Mouse (Mus musculus): Measurements from ENCODE around the gene Atp6v1fnb.

DNA sequence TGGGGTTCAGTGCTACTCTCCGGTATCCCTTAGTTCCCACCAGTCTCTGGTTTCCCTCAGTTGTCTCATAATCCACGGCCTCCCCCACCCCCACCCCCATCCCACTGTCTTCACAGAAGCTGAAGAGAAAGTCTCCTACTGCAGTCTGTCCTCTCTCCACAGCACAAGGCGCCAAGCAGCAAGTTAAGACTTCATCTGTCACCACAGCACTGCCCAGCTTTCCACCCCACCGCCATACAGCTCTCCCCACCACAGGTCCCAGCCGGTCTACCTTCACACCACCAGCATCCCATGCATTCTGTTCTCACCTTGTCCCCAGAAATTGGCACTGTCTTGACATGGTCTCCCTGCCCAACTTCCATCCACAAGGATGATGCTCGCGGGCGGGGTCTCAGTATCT is 35.6 kb downstream of the Atp6v1fnb start:
- TF ChIP-seq CTCF (IDR thresholded peaks at IDR 0.05; ENCODE audit: extremely low read depth, insufficient read depth, insufficient read length, insufficient replicate concordance) (no peak), POLR2A (IDR thresholded peaks at IDR 0.05; ENCODE audit: low read depth, low read length) (no peak)
